Mouse (Mus musculus) gastrocnemius, adult 2 months (tissue): Measurements from ENCODE around the gene Zcchc18. TPM values are rescaled to one million over a fixed set of nuclear protein-coding genes. Genes with fewer than 3 reads are reported as not detected.
"Not testable (repeated sequence)": the region's sequence is repeated elsewhere in the genome, so short reads cannot be mapped to it uniquely, and the experiment has no call there.

Experiments
- DNase-seq: peaks from one replicate; pipeline ENCODE4 v3.0.0; 2022
- H3K27ac ChIP-seq: fragments of 200-600 bp; 2 replicates; pipeline ENCODE4 v1.8.1; 2022; ENCODE audit warnings: mild to moderate bottlenecking
- H3K4me3 ChIP-seq: fragments of 200-600 bp; 2 replicates; pipeline ENCODE4 v1.8.1; 2022; ENCODE audit warnings: mild to moderate bottlenecking, moderate library complexity
- CTCF ChIP-seq: fragments of 200-600 bp; IDR thresholded peaks from 2 replicates; pipeline ENCODE4 v1.8.1; 2022; ENCODE audit warnings: antibody characterized with exemption, mild to moderate bottlenecking, moderate library complexity
- intact Hi-C: fragments of 180-260 bp; cut with DNase I; formaldehyde crosslinking; loops from one replicate; pipeline ENCODE4 v1.15.1; 2025
- long read RNA-seq, 2 experiments: library from polyadenylated mRNA; stranded (forward); transcript quantifications; one replicate each; pipeline ENCODE4 v2.0.0; 2021
- total RNA-seq, 2 experiments: library from RNA; stranded (reverse); gene quantifications; 2 replicates each; pipeline ENCODE4 v1.2.3; 2021

Gene Zcchc18
- total RNA-seq = under 1 TPM in 1 of 2 experiments, not detected in 1; 0.11 TPM
- long read RNA-seq, experiment 1 = 0 reads
- long read RNA-seq, experiment 2 = 0 reads

DNA sequence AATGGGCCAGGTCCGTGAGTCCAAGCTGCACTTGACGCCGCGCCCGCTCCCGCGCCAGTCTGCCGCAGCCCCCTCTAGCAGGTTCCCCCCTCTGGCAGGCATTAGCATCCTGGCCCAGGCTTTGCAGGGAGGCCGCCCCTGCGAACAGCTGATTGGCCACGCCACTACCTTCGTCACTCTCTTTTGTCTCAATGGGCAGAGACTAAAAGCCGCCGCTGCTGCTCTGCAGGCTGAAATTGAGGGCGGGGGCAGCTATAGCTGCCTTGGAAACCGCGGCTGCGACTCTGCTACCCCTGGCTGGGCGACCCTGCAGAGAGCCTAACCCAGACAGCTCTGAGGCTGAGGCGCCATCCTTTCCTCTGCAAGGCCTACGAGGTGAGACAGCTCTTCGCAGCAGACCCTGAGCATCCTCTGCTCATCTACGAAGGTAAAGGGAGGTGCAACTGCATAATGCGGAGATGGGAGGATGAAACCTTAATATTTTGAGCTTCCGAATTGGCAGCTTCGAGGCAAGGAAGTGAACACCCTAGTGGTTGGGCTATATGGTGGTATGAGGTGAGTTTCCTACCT is at the start of gene Zcchc18:
Gene Zcchc18 (plus strand): TSS at position 178 of the 570 bp plus-strand sequence.
- intact Hi-C loops = no loop called here
- no peak for TF ChIP-seq CTCF
- peak within 1 kb of the TSS; percentile 62 for H3K4me3 ChIP-seq

DNA sequence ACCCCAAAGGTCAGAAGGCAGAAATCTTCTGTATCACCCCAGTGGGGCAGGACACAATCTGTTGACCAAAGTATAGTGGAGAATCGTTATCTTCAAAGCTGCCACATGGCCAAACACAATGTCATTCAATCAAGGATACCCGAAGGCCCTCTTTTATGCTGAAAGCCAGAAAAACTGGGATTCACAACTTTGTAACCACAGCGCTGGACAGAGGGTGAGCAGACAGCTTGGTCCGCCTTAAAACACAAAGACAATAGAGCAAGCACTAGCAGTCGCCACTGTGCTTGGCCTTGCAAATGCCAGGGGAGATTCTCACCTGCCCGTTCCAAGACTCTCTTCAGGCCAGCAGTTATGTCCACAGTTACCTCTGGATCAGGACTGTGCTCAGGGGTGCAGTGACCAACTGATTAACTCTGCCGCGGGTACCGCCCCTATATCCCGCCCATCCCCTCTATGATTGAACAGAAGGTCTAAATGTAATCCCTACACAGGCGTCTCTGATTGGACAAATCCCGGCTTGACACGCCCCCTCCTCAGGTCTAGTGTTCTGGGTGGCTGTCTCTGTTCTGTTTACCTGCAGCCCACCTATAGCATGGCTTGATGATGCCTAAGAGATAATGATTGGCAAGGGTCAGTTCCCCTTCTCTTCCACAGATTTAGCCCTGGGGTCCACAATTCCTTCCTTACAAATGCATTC is 35.2 kb upstream of the Zcchc18 start:
- DNase-seq = peak; percentile 16
- intact Hi-C loops, H3K27ac ChIP-seq: not testable (repeated sequence)
- peak overlapping the region; percentile 59 for H3K4me3 ChIP-seq

More for the DNA sequence above, at the start of gene Zcchc18:
- DNase-seq = peak; percentile 22
- no peak within 1 kb of the TSS for H3K27ac ChIP-seq

DNA sequence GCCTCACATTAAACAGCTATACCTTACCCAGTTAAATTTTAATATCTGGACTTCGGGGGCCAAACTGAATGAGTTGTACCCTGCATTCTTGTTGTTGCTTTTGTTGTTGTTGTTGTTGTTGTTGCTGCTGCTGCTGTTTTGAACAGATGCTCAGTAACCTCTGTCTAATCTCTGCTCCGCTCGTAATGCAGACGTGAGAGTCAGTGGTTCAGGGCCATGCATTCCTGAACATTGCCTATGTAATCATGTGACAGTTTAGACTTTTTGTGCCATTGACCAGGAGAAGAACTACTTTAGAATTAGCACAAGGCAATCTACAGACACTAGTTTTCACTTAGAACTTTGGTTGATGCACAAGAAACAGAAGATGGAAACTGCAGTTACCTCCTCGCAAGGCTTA is 34.7 kb upstream of the Zcchc18 start:
- H3K27ac ChIP-seq, H3K4me3 ChIP-seq, intact Hi-C loops, DNase-seq: not testable (repeated sequence)

DNA sequence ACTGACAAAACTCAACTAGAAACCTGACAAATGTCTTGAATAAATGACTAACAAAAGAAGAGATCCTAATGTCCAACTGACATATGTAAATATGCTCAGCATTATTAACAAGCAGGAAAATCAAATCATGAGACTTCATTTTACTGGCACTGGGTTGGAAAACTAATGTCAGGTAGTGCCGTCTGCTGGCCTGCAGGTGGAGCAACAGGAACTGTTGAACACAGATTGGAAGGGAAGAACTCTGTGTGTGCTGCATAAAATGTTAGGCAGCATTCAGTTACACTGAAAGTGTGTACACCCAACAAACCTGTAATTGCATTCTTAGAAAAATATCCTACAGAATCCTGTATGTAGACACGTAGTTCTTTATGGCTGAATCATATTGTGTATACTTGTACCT is 33.3 kb upstream of the Zcchc18 start:
- no peak overlapping the region for H3K4me3 ChIP-seq
- TF ChIP-seq CTCF = peak; percentile 40

DNA sequence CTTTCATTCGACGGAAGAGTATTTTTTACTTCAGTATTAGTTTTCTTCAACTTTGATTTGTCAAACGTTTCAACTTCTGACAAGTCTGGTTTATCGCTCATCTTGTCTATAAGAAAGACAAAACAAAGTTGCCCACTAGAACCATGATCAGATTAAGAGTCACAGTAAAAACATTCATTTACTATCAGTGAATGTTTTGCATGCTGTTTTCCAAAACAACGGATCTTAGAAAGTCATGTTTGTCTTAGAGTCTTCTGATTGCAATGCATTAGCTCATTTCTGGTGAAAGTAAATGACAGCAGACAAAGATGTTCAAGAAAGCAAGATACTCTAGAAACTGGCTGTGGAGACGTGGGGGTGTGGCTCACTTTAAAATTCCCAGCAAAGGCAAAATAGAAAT is 17.6 kb upstream of the Zcchc18 start, which contains the start of gene Tmsb15b2:
Gene Tmsb15b2 (minus strand): TSS at position 101 of the 400 bp plus-strand sequence.
- H3K4me3 ChIP-seq = peak within 1 kb of the TSS; percentile 58
- DNase-seq, intact Hi-C loops, H3K27ac ChIP-seq: not testable (repeated sequence)

More for the DNA sequence above, 33.3 kb upstream of the Zcchc18 start:
- DNase-seq = no peak
- intact Hi-C loops = no loop called here
- H3K27ac ChIP-seq = no peak overlapping the region

DNA sequence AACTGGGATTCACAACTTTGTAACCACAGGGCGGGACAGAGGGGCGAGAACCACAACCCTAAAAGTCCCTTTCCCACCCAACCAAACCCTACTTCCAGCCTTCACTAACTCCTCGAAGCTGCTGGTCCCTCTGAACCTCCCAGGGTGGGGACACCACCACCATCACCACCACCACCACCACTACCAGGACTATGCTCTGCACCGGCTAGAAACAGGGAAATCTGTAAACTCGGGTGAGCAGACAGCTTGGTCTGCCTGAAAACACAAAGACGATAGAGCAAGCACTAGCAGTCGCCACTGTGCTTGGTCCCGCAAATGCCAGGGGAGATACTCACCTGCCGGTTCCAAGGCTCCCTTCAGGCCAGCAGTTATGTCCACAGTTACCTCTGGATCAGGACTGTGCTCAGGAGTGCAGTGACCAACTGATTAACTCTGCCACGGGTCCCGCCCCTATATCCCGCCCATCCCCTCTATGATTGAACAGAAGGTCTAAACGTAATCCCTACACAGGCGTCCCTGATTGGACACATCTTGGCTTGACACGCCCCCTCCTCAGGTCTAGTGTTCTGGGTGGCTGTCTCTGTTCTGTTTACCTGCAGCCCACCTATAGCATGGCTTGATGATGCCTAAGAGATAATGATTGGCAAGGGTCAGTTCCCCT is 16.4 kb upstream of the Zcchc18 start, which contains the start of the genes Tmsb15l and Tmsb15b1:
Gene Tmsb15l (minus strand): TSS at position 446 of the 661 bp plus-strand sequence.
Gene Tmsb15b1 (minus strand): TSS at position 451 of the 661 bp plus-strand sequence.
- TF ChIP-seq CTCF = no peak
- Histone ChIP-seq H3K27ac (no peak within 1 kb of the TSS), H3K4me3 (peak within 1 kb of the TSS; percentile 58)
- intact Hi-C loops = no loop called here
- DNase-seq = peak; percentile 58

DNA sequence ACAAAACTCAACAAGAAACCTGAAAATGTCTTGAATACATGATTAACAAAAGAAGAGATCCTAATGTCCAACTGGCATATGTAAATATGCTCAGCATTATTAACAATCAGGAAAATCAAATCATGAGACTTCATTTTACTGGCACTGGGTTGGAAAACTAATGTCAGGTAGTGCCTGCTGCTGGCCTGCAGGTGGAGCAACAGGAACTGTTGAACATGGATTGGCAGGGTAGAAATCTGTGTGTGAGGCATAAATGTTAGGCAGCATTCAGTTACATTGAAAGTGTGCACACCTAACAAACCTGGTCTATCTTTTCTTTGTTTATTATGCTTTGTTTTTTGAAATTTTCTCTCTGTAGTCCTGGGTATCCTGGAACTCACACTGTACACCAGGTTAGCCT is 14.3 kb upstream of the Zcchc18 start:
- Histone ChIP-seq H3K27ac (no peak overlapping the region), H3K4me3 (no peak overlapping the region)
- no peak for DNase-seq
- intact Hi-C loops = no loop called here
- peak; percentile 47 for TF ChIP-seq CTCF

DNA sequence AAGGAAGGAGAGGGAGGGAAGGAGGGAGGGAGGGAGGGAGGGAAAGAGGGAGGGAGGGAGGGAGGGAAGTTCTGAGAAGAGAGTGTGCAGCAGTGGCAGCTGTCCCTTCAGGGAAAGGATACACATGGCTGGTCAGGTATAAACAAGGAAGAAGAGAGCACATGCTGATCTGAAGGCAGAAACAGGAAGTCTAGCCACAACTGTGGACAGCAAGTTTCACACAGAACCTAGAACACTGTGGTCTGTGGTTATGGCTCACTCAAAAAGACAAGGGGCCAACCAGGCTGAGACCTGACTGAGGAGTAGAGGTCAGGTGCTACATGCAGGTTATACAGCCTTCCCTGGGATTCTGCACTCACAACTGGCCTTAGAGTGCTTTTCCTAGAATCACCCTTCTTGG is 6.9 kb upstream of the Zcchc18 start:
- no peak for DNase-seq
- intact Hi-C loops = no loop called here
- H3K4me3 ChIP-seq = no peak overlapping the region
- no peak overlapping the region for H3K27ac ChIP-seq
- no peak for TF ChIP-seq CTCF

DNA sequence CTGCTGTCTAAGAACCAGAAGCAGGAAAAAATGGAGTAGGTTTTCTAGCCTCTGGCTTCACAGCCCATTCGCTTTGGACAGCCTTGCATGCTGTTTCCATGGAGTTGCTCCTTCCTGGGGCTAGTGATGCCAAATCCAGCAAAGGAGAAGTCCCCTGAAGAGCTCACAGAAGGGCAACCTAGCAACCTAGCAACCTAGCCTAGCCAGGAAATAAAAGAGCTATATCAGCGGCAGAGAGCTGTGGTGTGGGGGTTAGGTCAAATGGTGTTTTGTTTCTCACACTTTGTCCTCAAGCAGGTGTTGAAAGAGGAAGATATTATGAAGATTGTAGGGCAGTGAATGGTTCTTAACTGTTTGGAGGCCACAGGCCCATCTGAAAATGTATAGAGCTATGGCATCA is 1.7 kb upstream of the Zcchc18 start:
- intact Hi-C loops = no loop called here
- no peak for TF ChIP-seq CTCF
- no peak overlapping the region for H3K27ac ChIP-seq
- H3K4me3 ChIP-seq = no peak overlapping the region
- no peak for DNase-seq

DNA sequence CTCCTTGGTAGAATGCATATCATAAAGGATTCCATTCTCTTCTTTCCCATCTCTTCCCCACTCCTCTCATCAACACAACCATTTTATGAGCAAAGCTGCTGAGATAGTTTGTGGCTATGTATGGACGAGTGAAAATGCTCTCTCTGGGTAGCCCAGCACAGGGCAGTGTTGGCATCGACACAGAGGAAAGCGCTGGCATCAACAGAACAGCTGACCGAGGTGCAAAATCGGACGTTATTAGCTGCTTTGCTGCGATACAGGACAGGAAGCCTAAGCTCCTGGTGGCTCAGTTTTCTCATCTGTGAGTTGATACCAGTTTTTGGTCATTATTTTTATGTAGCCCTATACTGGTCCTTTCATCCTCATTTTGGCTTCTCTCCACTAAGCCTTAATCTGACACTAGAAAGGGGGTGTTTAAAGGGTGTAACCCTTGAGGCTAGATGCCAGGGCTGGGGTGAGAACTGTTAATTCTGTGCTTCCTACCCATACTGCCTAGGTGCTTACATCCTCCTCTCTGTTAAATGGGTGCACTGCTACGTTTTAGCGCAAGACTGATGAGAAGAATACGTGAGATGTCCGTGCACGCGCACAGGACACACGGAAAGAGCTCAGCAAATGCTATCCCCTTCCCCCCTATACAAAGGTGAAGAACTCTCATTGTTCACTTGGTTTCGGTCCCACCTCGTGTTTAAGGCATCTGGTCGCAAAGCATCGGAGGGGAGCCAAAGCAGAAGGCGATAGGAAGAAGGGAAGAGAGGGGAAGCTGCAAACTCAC is 577 bp upstream of the Zcchc18 start:
- TF ChIP-seq CTCF = no peak
- intact Hi-C loops = no loop called here
- no peak overlapping the region for H3K27ac ChIP-seq
- peak overlapping the region; percentile 62 for H3K4me3 ChIP-seq
- DNase-seq = no peak

DNA sequence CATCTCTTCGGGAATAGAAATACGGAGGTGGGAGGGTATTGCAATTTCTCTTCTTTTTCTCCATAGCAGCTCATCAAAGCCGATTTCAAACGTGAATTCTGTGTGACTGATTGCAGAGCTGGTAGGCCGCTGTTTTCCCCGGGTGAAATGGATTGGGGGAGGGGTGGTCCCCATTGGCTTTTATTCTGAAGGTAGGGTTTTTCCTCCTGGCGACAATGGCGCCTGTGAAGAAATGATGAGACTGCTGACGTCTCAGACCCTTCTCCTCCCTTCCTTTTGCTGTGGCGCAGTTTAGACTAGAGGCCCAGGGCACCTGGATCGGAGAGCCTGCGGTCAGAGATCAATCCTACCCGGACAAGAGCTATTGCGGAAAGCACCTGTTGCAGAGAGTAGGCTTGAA is 686 bp downstream of the Zcchc18 start:
- intact Hi-C loops = no loop called here
- H3K27ac ChIP-seq = no peak overlapping the region
- no peak for DNase-seq
- TF ChIP-seq CTCF = no peak
- H3K4me3 ChIP-seq = no peak overlapping the region

DNA sequence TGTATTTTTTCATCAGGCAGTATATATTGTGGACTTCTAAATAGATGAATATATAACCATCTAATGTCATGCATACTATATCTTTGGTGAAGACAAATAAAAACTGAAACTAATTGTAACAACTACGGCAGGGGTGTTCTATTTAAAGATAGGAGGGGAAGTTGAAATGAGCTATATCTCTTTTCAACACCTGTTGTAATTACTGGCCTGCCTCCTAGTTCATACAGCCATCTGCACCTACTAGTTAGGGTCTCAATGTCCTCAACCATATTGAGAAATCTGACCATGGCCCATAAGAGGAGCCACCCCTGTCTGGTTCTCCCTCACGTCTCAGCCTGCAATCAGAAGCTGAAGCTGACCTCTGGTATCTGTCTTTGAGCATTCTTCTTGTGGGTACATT is 3.3 kb downstream of the Zcchc18 start:
- intact Hi-C loops = no loop called here
- no peak for TF ChIP-seq CTCF
- no peak overlapping the region for H3K4me3 ChIP-seq
- no peak overlapping the region for H3K27ac ChIP-seq
- no peak for DNase-seq
